Mouse (Mus musculus) CD4-positive naive resting alpha-beta T cell, adult 76 days (primary cell): ENCODE results near the gene Mrps30. TPM values are rescaled to one million over a fixed set of nuclear protein-coding genes. Genes with fewer than 3 reads are reported as not detected.

Experiments used
- total RNA-seq: library from RNA; stranded (reverse); gene quantifications from one replicate; pipeline ENCODE4 v1.2.4, GENCODE M21; 2023

Mrps30 gene
- 37.1 TPM for total RNA-seq

GRCm38 (mm10) chr13:118386511-118387447, at the start of gene Mrps30, which contains the start of gene B430218F22Rik:
TSS of gene Mrps30 (minus strand) at chr13:118387252.
TSS of gene B430218F22Rik (plus strand) at chr13:118386630.

Other genes starting within 250 kb of the Mrps30 start
- gene B430218F22Rik, start 622 bp downstream of the Mrps30 start, total RNA-seq, result not detected